Mouse (Mus musculus) embryo, embryonic 11.5 days (tissue): ENCODE measurements at regions not wholly inside any gene's neighbourhood (a gene's known extent, or its start where the extent isn't known, plus 50 kb on each side); places are given as distances from the start of the nearest gene placed in this dataset.
"Not testable (repeated sequence)": the region's sequence is repeated elsewhere in the genome, so short reads cannot be mapped to it uniquely, and the experiment has no call there.

ENCODE experiments used
- DNase-seq: peaks from one replicate; pipeline ENCODE4 v3.0.0-alpha.2; 2012; ENCODE audit warnings: low read depth, low spot score

DNA sequence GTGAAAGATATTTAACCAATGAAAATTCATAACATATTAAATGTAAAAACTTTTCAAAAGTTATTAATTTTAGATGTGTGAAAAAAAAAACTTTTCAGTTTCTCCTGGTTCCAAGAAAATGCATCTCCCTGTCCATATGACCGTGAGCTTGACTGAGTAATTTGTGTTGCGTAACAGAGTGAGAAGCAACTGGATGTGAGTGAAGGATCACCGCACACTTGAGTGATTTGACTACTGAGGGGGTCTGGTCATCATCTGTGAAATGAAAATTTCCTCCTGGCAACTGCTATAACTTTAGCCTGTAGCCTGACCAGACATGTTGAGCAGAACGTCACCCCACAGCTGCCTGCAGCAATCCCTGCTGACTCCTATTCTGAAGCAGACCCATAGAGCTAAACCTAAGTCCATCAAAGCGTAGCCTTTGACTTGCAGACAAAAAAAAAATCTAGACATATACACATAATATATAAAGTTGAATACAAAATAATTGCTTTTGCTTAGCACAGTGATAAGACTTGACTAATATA lies 461.2 kb downstream of the Brinp3 start:
- DNase-seq, result no peak

DNA sequence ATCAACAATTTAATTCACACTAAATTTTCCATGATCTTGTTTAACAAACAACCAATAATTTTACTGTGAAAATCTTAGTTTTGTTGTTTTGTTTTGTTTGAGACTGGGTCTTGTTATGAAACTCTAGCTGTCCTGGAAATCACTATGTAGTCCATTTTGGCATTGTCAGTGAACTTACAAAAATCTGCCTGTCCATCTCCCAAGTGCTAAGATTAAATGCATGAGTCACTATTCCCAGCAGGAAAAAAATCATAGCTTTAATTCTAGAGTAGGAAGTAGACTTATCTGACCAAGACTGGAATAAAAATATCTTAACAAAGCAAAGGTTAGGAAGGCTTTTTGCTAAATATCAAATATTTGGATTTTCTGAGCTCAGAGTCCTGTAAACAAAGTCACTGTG lies 461.8 kb downstream of the Brinp3 start:
- DNase-seq, result no peak

DNA sequence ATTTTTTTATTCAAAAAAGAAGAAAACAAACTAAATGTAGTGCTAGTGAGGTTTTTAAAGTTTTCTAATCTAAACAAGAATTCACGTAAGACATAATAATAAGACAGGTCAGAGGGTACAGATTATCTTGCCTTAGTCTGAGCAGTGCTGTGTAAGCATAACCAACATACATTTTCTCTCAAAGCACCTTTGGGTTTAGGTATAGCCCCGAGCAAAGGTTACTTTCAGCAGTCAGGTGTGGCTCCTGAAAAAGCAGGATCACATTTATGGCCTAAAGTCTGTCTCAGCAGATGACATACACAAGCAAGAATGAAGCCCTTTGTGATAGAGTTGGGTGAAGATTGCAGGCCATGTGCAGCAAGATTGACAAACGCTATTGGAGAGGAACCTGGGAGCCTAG lies 465.9 kb downstream of the Brinp3 start:
- no peak for DNase-seq

DNA sequence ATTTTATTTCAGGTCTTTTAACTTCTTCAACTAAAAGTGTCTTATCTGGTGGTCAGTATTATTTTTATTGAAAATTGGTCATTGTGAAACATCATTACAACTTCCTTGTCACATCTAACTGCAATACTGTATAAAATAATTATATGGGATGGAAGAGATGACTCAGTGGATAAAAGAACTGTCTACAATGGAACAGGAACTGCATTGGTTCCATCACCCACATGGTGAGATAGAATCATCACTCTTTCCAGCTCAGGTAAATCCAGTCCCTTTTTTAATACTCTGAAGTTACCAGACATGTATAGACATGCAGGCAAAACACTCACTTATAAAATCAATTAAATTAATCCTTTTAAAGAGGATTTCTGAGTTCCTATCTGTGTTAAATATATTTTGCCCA lies 473.0 kb downstream of the Brinp3 start:
- no peak for DNase-seq

DNA sequence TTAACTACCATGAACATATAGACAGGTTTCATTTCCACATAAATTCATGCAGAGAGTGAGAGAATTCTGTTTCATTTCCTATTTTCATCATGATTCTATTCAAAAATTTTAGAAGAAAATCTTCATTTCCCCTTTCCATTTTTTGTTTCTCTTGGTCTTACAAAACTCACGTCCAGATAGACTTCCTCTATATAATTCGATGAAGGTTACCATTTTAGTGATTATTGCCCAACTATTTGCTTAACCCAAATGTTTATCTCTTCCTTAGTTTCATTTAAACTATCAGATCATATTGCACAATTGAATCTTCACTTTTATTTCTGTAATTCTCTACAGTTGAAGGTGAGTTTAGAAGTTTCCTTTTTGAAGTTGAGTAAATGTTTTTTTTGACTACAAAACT lies 473.4 kb downstream of the Brinp3 start:
- no peak for DNase-seq

DNA sequence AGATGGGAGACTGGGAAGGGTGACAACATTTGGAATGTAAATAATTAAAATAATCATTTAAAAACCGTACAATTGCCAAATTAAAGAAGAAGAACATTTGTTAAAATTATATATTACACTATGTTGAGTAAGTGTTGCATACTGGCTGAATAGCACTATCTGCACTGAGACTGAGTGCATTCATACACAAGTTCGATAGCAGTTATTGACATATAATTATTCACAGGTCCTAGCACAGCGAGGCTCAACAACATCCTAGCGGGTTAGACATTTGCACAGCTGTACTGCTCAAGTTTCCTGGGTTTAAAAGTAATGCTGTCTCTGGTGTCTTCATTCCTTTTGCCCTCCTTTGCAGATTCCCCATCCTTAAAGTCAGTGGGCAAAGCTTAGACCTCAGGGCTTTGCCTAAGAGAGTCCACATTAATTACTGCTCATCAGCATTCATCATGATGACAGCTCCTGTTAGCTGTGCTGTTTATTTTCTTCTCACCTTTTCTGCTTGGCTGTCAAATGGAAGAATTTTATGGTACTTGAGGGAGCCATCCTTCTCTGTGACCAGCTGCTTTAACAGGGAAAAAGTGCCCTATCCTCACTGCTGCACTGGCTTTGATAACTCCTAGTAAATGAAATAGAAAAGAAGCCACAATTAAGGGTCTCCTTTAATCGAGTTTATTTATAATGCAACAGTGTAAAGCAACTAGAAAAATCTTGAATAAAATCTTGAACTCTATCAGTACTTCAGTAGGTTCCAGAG lies 489.1 kb downstream of the Brinp3 start:
- peak; percentile 3 for DNase-seq

DNA sequence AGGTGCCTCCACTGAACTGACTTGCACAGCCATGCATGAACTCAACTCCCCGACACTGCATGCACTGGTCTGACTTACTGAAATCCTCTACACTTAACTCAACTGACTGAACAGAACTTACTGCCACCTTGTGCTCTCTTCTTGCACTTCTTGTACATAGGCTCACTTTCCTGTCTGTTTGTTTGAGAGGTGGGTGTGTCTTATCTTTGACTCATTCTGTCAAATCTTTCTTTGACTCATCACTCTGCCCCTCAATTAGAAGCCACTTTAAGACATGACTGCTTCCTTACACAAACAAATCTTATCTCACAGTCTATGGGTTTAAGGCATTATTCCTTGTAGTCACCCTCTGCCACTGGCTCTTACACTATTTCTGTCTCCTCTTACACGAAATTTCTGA lies 505.5 kb downstream of the Brinp3 start:
- DNase-seq, result no peak

DNA sequence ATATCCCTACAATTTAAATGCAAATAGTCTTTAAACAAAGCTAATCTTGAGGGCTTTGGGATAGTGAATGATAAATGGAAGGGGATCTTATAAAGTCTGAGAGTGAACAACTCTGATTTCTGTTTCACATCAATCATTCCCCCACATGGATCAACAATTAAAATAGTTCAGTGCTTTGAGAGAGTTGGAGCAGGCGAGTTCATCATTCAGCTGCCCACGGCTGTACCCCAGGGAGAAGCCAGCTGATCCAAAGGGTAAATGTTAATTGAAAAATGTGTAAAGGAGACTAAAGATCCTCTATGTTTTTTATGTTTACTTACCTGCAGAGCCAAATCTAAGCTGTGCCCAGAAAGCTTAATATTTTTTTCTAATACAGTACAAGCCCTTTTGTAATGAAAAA lies 553.2 kb downstream of the Brinp3 start:
- DNase-seq, result no peak

DNA sequence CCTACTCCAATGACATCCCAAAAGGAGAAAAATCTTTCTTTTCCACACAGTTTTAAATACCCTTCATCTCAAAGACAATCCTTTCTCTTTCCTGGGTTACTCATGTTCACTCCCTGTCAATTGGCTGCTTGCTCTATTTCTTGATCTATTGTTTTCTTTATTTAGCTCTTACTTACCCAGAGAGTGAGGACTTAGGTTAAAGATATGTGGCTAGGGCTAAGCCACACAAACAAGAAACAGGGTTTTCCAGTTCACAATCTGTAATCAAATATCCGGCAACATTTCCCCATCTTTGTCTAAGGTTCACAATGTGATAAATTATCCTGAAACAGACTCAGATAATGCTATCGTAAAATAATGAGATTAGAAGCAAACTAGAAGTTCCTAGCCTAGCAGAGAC lies 563.9 kb downstream of the Brinp3 start:
- DNase-seq, result no peak

DNA sequence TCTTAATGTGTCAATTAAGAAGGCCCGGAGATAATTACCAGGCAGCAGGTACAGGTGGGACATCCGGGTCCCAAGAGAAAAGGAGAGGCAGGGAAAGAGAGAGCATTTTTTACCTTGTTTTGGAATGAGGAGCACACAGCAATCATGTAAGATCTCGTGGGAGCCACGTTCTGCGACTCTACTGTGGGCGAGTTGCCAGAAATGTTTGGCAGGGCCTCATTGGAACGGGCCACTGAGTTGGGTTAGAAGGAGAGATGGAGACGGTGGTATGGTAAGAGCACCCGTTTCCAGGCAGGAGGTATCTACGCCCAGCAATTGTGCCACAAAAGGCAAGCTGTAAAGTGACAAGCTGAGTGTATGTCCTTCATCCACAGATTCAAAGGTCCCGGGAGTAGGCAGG lies 579.6 kb downstream of the Brinp3 start:
- no peak for DNase-seq

DNA sequence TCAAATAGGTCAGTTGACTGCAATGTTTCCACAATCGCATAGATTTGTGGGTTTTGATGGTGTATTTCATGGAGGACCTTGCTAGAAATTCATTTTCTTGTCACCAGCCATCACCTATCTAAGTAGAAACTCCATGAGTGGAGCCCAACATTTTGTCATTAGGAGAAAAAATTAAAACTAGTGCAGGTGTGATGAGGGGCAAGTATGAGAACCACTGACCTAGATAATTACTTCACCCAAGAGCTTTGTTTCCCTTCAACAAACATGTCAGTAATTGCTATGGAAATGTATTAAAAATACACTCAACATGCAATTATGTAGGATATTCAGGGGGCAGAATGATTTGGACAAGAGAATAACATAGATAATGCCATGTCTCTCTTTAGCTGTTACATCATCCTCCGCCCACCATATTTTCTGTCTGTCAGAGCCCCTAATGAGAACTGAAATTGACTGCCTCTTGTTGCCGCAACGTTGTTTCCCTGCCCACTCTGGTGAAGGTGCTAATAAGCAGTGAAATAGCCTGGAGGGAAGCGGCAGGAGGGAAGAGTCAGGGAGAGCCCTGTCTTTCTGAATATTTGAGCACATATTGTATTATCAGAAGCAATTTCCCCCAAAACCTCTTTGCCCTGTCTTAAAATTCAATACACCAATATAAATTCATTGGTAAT lies 589.7 kb downstream of the Brinp3 start:
- DNase-seq, result no peak

DNA sequence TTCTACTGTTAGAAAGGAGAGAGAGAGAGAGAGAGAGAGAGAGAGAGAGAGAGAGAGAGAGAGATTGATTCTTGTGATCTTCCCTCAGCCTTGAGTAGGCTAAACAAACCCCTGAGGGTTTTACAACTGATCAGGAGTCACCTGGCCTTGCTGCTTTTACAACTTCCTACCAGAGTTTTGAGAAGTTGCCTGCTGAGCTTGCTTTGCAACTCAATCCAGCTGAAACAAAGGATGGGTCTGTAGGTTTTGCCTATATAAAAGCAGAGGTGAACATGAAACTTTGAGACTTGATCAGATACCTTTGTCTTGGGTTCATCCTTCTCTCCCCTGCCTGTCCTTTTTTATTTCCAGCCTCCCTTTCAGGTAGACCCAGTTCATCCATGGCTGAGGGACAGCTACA lies 631.0 kb downstream of the Brinp3 start:
- DNase-seq, result no peak

DNA sequence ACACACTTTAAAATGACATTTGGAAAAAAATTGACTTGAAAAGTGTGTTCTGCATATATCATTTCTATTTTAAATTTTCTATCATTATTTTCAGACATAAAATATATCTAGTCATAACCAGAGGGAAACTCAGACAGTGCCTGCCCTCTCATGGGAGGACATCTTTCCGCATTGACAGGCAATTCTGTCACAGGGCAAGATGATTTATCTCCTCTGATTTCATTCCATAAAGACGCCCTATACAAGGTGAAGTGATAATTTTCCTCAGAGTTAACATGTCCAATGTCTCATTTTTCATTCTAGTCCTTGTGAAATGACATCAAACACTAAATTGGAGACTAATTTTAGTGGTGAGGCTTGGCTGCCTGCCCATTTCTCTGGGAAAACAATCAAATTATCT lies 643.6 kb downstream of the Brinp3 start:
- DNase-seq, result no peak

DNA sequence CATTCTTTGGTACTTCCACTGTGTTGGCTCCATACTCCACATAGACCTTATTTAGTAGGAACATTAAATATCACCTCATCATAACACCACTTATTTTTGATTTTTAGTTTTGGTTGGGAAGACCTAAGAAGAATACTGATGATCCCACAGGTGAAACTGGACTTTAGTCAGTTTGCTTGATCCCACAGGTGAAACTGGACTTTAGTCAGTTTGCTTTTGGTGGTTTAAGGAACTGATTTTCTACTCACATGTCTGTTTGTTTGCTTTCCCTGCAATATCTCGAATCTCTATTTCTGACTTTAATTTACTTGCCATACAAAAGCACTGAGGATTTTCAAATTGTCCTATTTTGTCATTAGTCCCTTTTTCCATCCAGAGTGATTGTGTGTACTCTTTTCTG lies 680.8 kb downstream of the Brinp3 start:
- DNase-seq, result no peak

DNA sequence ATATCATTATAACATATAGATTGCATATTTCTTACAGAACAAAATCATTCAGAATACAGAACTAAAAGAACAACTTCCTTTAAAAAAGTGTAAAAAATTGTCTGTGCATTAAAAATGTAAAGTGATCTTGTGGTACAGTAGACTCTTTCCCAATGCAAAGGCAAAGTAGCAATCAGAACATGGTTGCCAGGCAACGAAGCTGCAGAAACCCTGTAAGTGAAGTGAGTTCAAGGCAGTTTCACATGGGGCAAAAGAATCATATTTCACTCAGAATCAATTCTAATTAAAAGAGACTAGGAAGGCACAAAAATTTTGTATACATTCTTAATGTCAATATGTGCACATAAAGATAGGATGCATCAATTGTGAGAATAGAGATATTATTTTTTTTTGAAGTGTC lies 692.2 kb downstream of the Brinp3 start:
- no peak for DNase-seq

DNA sequence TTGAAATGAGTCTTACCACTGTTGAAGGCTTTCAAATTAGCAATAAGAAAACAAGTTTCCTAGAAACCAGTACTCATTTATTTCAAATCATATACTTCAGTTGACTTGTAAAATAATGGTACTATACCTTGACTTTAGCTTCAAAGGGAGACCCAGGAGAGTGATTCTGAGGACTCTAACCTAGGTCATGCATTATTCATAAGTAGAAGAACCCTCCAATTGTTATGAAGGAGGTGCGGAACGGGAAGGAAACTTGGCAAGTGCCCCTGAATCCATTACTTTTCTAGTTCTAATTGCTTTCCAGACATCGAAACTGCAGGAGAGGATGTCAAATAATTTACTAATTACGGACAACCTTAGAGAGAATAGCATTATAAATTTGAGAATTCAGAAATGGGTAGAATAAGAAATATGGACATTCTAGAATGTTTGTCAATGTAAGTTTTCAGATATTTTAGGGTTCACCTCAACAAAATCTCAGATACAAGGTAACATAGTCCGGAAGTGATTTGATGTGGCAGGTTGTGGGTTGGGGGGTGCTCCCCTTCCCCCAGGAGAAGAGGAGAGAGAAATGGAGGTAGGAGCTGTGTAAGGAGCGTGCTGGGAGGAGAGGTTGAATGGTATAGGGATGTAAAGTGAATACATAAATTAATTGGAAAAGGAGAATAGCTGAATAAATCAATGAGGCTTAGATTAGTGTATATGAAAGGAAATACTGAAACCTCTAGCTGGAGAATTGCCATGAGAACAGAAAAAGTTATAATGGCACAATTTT lies 692.9 kb downstream of the Brinp3 start:
- DNase-seq, result no peak

DNA sequence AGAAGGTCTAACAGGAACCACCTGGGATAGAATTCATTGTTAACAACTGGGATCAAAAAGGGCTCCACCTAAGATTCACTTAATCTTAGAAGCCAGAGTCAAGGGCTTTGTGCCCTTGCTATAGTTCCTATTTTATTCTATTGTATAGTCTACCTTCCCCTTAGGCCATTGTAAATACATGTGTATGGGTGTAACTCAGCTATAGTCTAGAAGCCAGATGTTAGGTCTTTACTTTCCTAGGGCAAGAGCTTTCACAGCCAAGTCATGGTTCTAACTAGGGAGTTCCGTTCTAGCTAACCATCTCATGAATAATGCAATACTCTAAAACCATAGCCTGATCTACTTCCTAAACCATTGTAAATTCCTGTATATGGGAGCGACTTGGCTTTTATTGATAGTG lies 705.4 kb downstream of the Brinp3 start:
- not testable (repeated sequence) for DNase-seq

DNA sequence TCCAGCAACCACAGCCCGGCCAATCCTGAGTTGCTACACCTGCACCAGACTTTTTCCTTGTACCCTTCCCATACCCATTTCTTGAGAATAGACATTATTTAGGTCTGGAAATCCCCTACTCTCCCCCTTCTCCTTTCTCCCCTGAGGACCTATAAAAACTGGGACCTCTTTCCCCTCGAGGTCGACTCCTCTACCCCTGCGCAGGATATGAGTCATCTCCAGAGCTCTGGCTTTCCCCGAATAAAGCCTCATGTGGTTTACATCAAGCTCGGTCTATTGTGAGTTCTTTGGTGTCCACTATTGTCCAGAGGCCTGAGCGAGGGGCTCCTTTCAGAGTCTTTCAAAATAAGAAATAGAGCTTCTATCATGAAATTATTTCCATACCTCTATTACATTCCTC lies 720.3 kb downstream of the Brinp3 start:
- DNase-seq, result not testable (repeated sequence)

DNA sequence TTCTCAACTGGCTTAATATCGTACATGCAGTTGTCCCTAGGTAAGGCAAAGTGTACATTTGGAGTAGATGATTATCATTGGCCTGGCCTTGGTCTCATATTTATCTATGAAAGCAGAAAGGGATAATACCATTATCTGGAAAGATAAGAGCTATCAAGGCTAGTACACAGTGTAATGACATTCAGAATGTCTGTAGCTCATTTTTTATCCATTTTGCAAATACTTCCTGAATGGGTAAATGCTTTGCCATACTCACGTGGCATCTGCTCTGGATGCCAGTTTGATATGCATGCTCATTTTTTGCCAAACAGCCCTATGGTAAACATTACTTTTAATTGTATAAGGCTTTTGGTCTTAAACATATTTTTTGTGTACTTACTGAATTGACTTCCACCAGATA lies 723.4 kb downstream of the Brinp3 start:
- no peak for DNase-seq

DNA sequence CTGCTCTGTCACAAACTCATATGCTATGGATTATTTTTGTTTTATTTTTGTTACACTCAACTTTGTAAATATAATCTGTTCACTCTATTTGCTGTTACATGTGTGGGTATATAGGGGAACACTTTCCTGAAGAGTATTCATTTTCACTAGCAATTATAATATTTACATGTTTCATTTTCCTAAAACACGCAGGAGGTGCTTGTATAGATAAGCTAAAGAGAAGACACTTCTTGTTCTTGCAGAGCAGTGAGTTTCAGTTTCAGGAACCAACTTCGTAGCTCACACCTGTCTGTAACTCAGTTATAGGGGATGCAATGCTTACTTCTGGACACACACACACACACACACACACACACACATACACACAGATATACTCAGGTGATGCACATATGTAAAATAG lies 724.9 kb downstream of the Brinp3 start:
- no peak for DNase-seq

DNA sequence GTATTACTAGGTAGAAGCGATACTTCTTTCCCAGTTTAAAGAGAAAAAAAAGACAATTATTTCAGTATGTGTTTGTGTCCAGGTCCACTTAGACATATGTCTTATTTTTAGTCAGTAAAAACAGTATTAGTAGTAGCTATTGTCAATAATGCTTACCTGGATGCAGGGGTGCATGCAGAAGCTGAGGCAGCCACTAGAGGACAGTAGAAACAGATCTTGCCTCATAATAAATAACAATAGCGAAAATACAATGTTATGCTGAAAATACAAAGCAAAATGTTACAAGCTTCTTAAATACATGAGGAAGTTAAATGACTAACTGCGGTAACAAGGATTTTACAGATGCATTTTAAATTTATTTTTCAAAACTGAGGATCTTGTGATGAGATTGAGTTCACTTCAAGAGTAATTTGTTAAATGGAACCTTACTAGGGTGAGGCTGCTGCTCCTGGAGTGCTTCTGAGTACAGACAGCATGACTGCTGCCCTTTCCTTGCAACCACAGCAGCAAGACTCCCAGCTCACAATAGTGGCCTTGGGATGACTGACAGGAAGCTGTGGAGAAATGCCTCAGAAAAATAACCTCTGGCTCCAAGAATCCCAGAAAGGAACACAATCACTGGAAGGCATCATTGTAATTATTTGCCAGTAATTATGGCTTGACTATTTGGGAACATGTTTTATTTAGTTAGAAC lies 728.8 kb downstream of the Brinp3 start:
- DNase-seq, result no peak

DNA sequence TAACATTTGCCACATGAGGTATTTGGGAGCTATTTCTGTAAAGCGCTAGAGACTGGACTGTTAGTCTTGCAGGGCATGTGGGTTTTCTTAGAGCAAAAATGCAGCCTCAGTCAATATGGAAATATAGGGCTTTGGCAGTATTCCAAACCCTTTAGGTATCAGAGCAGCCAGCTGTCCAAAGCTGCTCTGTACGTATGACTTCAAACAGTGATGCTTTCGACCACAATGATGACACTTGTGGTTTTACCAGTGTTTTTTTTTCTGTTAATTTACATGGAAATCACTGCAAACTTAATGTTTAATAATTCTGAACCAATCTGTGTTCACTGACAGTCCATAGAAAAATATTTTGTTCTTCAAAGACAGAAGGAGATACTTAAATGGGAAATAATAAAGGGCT lies 743.0 kb downstream of the Brinp3 start:
- DNase-seq, result no peak
